Mouse (Mus musculus) embryonic fibroblast, embryonic 13.5 days (primary cell): ENCODE data around the gene Adam12. TPM values are rescaled to one million over a fixed set of nuclear protein-coding genes. Genes with fewer than 3 reads are reported as not detected.

Source experiments
- H3K27ac ChIP-seq: 2 replicates; pipeline ENCODE4 v1.5.1; 2012; ENCODE audit warnings: low read length, control low read depth, inconsistent platforms; ENCODE audit not compliant: insufficient read depth
- H3K4me1 ChIP-seq: 2 replicates; pipeline ENCODE4 v1.6.1; 2011; ENCODE audit warnings: low read length; ENCODE audit not compliant: control insufficient read depth, insufficient read depth
- H3K4me3 ChIP-seq: 2 replicates; pipeline ENCODE4 v1.5.1; 2011; ENCODE audit warnings: mild to moderate bottlenecking, control low read depth, low read length; ENCODE audit not compliant: insufficient read depth
- CTCF ChIP-seq: IDR thresholded peaks from 2 replicates; pipeline ENCODE4 v1.5.1; 2011; ENCODE audit warnings: mild to moderate bottlenecking, control low read depth, low read length, moderate library complexity, borderline replicate concordance; ENCODE audit not compliant: insufficient read depth
- POLR2A ChIP-seq: IDR thresholded peaks from 2 replicates; pipeline ENCODE4 v1.6.1; 2011; ENCODE audit warnings: low read depth, mild to moderate bottlenecking, control low read depth, low read length, moderate library complexity
- polyA plus RNA-seq: library from polyadenylated mRNA; stranded (reverse); fragments of >200 nt; gene quantifications from 2 replicates; pipeline ENCODE4 v1.2.4, GENCODE M21; 2011; ENCODE audit warnings: low read depth; ENCODE audit not compliant: missing spikeins, insufficient read length

The Adam12 gene
- polyA plus RNA-seq, 1 experiment = 104 TPM

DNA sequence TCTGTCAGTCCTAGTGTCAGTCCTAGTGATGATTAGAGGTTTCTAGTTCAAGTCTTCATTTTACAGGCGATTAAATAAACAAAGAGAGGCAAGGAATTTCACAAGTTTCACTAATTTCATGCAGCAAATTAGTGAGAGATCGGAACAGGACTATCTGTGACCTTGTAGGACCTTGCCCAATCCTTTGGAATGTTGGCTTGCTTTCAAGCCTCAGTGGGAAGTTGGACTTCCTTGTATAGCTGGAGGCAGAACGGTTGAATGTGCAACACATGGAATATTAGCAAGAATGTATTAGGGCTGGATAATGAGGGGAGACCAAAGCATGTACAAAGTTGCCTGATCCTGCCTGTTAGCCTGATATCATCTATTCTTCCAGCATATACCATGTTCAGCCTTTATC lies 141.2 kb downstream of the Adam12 start:
- no peak overlapping the region for H3K4me3 ChIP-seq
- TF ChIP-seq CTCF = no peak
- no peak for TF ChIP-seq POLR2A
- H3K4me1 ChIP-seq = peaks cover 13% of the 10 kb centered on the region
- H3K27ac ChIP-seq = no peak overlapping the region

DNA sequence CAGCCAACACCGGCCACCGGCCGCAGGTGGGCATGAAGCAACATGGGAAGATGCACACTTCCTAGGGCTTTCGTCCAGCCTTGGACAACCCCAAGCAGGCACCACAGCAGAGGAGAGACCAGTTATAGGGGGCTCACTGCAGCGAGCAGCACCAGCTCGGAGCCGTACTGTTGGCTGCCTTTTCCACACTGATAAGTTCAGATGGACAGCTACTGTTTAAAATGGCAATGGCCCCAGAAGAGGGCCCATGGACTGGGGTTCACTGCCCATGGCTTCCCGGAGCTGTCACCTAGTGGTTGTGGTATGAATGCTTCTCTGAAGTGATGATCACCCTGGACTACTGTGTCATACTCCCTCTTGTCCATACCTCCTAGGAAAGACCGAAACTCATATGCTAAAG lies 141.7 kb downstream of the Adam12 start:
- H3K4me3 ChIP-seq = no peak overlapping the region

GRCm38 (mm10) chr7:134088548-134089347 lies 143.2 kb downstream of the Adam12 start:
- Histone ChIP-seq H3K4me1 (peaks cover 13% of the 10 kb centered on the region), H3K4me3 (no peak overlapping the region), H3K27ac (peak overlapping the region; percentile 32)
- TF ChIP-seq POLR2A = no peak
- no peak for TF ChIP-seq CTCF

More for the DNA sequence above, 141.7 kb downstream of the Adam12 start:
- peaks cover 13% of the 10 kb centered on the region for H3K4me1 ChIP-seq
- TF ChIP-seq POLR2A = no peak
- no peak for TF ChIP-seq CTCF
- no peak overlapping the region for H3K27ac ChIP-seq

DNA sequence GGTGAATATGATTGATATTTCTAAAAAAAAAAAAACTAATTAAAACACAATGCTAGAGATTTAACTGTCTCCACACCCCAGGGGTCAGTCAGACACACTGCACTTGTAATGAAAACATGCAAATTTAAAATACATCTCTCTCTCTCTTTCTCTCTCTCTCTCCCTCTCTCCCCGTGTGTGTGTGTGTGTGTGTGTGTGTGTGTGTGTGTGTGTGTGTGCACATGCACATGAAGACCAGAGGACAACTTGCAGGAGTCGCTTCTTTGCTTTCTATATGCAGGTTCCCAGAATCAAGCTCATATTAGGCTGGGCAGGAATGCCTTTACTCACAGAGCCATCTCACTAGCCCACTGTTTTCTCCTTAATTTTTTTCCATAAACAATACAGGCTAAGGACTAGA lies 146.6 kb downstream of the Adam12 start:
- Histone ChIP-seq H3K4me1 (peaks cover 3% of the 10 kb centered on the region; the same call in 1 of the 2 replicates), H3K27ac (no peak overlapping the region), H3K4me3 (no peak overlapping the region)
- TF ChIP-seq POLR2A (no peak), CTCF (no peak)

DNA sequence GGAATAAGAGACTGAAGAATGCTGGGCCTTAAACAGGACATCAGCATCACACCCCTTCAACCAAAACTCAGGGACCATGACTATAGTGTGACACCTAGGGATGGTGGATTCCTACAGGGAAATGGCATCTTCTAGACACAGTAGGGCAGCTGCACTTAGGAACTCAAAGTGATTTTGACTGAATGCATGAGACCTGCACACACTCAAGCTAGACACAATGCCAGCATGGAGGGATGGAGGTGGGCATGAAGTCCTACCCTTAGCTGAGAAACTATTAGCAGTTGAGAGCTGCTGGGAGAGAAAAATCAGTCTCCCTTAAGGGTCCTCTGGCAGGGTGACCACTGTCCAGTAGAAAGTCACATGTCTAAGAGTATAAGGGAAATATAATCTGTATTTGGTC lies 147.0 kb downstream of the Adam12 start:
- TF ChIP-seq POLR2A (no peak), CTCF (no peak)
- Histone ChIP-seq H3K4me3 (no peak overlapping the region), H3K27ac (no peak overlapping the region), H3K4me1 (peaks cover 3% of the 10 kb centered on the region; the same call in 1 of the 2 replicates)

GRCm38 (mm10) chr7:134081307-134082072 lies 150.5 kb downstream of the Adam12 start:
- Histone ChIP-seq H3K4me1 (no peaks in the 10 kb centered on the region), H3K4me3 (no peak overlapping the region), H3K27ac (no peak overlapping the region)
- no peak for TF ChIP-seq POLR2A
- TF ChIP-seq CTCF = no peak

- H3K4me3 ChIP-seq = no peak overlapping the region
- no peaks in the 10 kb centered on the region for H3K4me1 ChIP-seq
- no peak for TF ChIP-seq POLR2A
- no peak for TF ChIP-seq CTCF
- no peak overlapping the region for H3K27ac ChIP-seq
Measured at GRCm38 (mm10) chr7:134079980-134080725, 151.8 kb downstream of the Adam12 start.

GRCm38 (mm10) chr7:134077684-134078083 lies 154.3 kb downstream of the Adam12 start:
- Histone ChIP-seq H3K27ac (no peak overlapping the region), H3K4me1 (peaks cover 2% of the 10 kb centered on the region; the same call in 1 of the 2 replicates), H3K4me3 (no peak overlapping the region)
- TF ChIP-seq CTCF (no peak), POLR2A (no peak)

GRCm38 (mm10) chr7:134073011-134073410 lies 158.9 kb downstream of the Adam12 start:
- Histone ChIP-seq H3K27ac (no peak overlapping the region), H3K4me1 (peaks cover 10% of the 10 kb centered on the region), H3K4me3 (no peak overlapping the region)
- TF ChIP-seq CTCF (no peak), POLR2A (no peak)
